Mouse (Mus musculus) stomach, embryonic 14.5 days (tissue): ENCODE measurements at regions not wholly inside any gene's neighbourhood (a gene's known extent, or its start where the extent isn't known, plus 50 kb on each side); places are given as distances from the start of the nearest gene placed in this dataset.

Source experiments
- ATAC-seq: fragments of 200-750 bp; cut with Nextera tagmentation; 2 replicates; pipeline ENCODE4 v1.8.0; 2017; ENCODE audit warnings: low read depth, moderate TSS enrichment; ENCODE audit not compliant: insufficient number of reproducible peaks, insufficient read depth, low FRiP score
- H3K27ac ChIP-seq: fragments of 300-500 bp; sonication (generic); 2 replicates; pipeline ENCODE4 v1.5.1; 2014; ENCODE audit warnings: mild to moderate bottlenecking, low read length, moderate library complexity, mixed read lengths
- H3K27me3 ChIP-seq: fragments of 300-500 bp; sonication (generic); 2 replicates; pipeline ENCODE4 v1.6.1; 2014; ENCODE audit warnings: low read length, control low read depth, mixed read lengths; ENCODE audit not compliant: control insufficient read depth, insufficient read depth
- H3K36me3 ChIP-seq: fragments of 300-500 bp; sonication (generic); 2 replicates; pipeline ENCODE4 v1.6.1; 2014; ENCODE audit warnings: mild to moderate bottlenecking, control low read depth, low read length, moderate library complexity, mixed read lengths; ENCODE audit not compliant: control insufficient read depth, insufficient read depth
- H3K4me1 ChIP-seq: fragments of 300-500 bp; sonication (generic); 2 replicates; pipeline ENCODE4 v1.6.1; 2014; ENCODE audit warnings: low read length, control low read depth, mixed read lengths; ENCODE audit not compliant: control insufficient read depth, insufficient read depth
- H3K4me2 ChIP-seq: fragments of 300-500 bp; sonication (generic); replicated peaks from 2 replicates; pipeline ENCODE4 v1.6.1; 2014; ENCODE audit warnings: low read depth, low read length, control low read depth
- H3K4me3 ChIP-seq: fragments of 300-500 bp; sonication (generic); 2 replicates; pipeline ENCODE4 v1.5.1; 2014; ENCODE audit warnings: low read depth, low read length, control low read depth
- H3K9ac ChIP-seq: fragments of 300-500 bp; sonication (generic); replicated peaks from 2 replicates; pipeline ENCODE4 v1.6.1; 2014; ENCODE audit warnings: low read depth, mild to moderate bottlenecking, control low read depth, low read length, moderate library complexity, mixed read lengths
- H3K9me3 ChIP-seq: fragments of 300-500 bp; sonication (generic); 2 replicates; pipeline ENCODE4 v1.6.1; 2016; ENCODE audit warnings: low read depth, low read length, control low read depth; ENCODE audit not compliant: control insufficient read depth
- WGBS: fragments of 180-500 bp; shearing (Covaris S2); extraction: QIAGEN DNeasy Blood & Tissue Kit; methylation state at CpG from one replicate; pipeline ENCODE4 v1.1.7; 2014; 5-methylcytosine and 5-hydroxymethylcytosine counted together

GRCm38 (mm10) chr6:16221002-16221627 lies 500.7 kb downstream of the Mdfic start:
- no peaks in the 10 kb centered on the region for H3K36me3 ChIP-seq
- H3K27ac ChIP-seq, result no peak overlapping the region
- H3K4me3 ChIP-seq, result no peak overlapping the region
- no peaks in the 10 kb centered on the region for H3K27me3 ChIP-seq
- H3K9me3 ChIP-seq, result no peaks in the 10 kb centered on the region
- no peaks in the 10 kb centered on the region for H3K4me1 ChIP-seq
- no peak overlapping the region for H3K9ac ChIP-seq
- 41% methylated on average over 3 of the region's 3 CpGs for WGBS
- no peak overlapping the region for H3K4me2 ChIP-seq
- ATAC-seq, result 0 out of 2 replicates have a peak, but pooled peaks have one; percentile 18
